Comparison of ENCODE assay signal across 1 mouse cellular context in the genomic region with DNA sequence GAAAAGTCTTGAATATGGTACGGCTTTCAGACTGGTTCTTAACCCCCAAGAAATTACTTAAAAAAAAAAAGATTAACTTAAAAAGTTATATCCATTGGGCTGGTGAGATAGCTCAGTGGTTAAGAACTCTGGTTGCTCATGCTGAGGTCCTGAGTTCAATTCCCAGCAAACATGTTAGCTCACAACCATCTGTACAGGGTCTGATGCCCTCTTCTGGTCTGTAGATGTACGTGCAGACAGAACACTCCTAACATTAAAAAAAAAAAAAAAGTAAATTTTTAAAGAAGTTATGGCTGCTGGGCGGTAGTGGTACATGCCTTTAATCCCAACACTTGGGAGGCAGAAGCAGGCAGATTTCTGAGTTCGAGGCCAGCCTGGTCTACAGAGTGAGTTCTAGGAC.
TF ChIP-seq lines count a peak whose summit lies in the region.

No protein-coding gene starts in this region.

TF ChIP-seq in CH12.LX, 34 proteins besides CTCF, POLR2A, EP300 and RAD21:
- TF ChIP-seq TCF12 (IDR thresholded peaks at IDR 0.05; ENCODE audit: low read depth, low read length) (no peak), ZNF384 (IDR thresholded peaks at IDR 0.05; ENCODE audit: low read depth, low read length) (peak; percentile 88)
